Mouse (Mus musculus): ENCODE results near the gene Usp44. TPM values are rescaled to one million over a fixed set of nuclear protein-coding genes. Genes with fewer than 3 reads are reported as not detected.

The Usp44 gene
- polyA plus RNA-seq, 1 experiment from 2014 or later = 0.08 TPM

GRCm38 (mm10) chr10:93829898-93830831, 1.2 kb upstream of the Usp44 start:
- Histone ChIP-seq H3K9me3 (ENCODE audit: control insufficient read depth) (no peaks in the 10 kb centered on the region), H3K36me3 (ENCODE audit: control insufficient read depth, insufficient read depth) (no peaks in the 10 kb centered on the region), H3K4me1 (replicated peaks; ENCODE audit: control insufficient read depth, insufficient read depth, low read length) (0 out of 2 replicates have a peak, but pooled peaks cover 4% of the 10 kb centered on the region), H3K9ac (ENCODE audit: low read depth, low read length) (no peak overlapping the region), H3K4me3 (ENCODE audit: low read depth, low read length) (no peak overlapping the region), H3K27me3 (replicated peaks; ENCODE audit: control insufficient read depth, insufficient read depth, low read length) (peaks cover 48% of the 10 kb centered on the region), H3K4me2 (replicated peaks; ENCODE audit: low read depth) (no peak overlapping the region), H3K27ac (ENCODE audit: low read depth, low read length) (no peak overlapping the region)
- WGBS = 47% methylated on average over 9 of the region's 9 CpGs
- no peak for TF ChIP-seq CTCF (IDR thresholded peaks at IDR 0.05; ENCODE audit: low read depth)
- ATAC-seq = no peak

GRCm38 (mm10) chr10:93831730-93832574, 597 bp downstream of the Usp44 start:
- H3K27ac ChIP-seq (ENCODE audit: low read depth, low read length) = no peak overlapping the region
- 0 out of 2 replicates have a peak, but pooled peaks cover 4% of the 10 kb centered on the region for H3K4me1 ChIP-seq (replicated peaks; ENCODE audit: control insufficient read depth, insufficient read depth, low read length)
- H3K27me3 ChIP-seq (replicated peaks; ENCODE audit: control insufficient read depth, insufficient read depth, low read length) = peaks cover 66% of the 10 kb centered on the region
- peak overlapping the region; percentile 18 for H3K4me3 ChIP-seq (ENCODE audit: low read depth, low read length)
- H3K9ac ChIP-seq (ENCODE audit: low read depth, low read length) = no peak overlapping the region
- TF ChIP-seq CTCF (IDR thresholded peaks at IDR 0.05; ENCODE audit: low read depth) = no peak
- H3K36me3 ChIP-seq (ENCODE audit: control insufficient read depth, insufficient read depth) = no peaks in the 10 kb centered on the region
- whole genome bisulfite sequencing = 8% methylated on average over 18 of the region's 18 CpGs
- H3K4me2 ChIP-seq (replicated peaks; ENCODE audit: low read depth) = peak overlapping the region; percentile 48; the same call in 1 of the 2 replicates
- H3K9me3 ChIP-seq (ENCODE audit: control insufficient read depth) = no peaks in the 10 kb centered on the region
- ATAC-seq = no peak

GRCm38 (mm10) chr10:93832811-93833210, 1.5 kb downstream of the Usp44 start:
- Histone ChIP-seq H3K27me3 (replicated peaks; ENCODE audit: control insufficient read depth, insufficient read depth, low read length) (peaks cover 67% of the 10 kb centered on the region), H3K4me3 (ENCODE audit: low read depth, low read length) (no peak overlapping the region), H3K4me2 (replicated peaks; ENCODE audit: low read depth) (no peak overlapping the region), H3K4me1 (replicated peaks; ENCODE audit: control insufficient read depth, insufficient read depth, low read length) (0 out of 2 replicates have a peak, but pooled peaks cover 4% of the 10 kb centered on the region), H3K9me3 (ENCODE audit: control insufficient read depth) (no peaks in the 10 kb centered on the region), H3K36me3 (ENCODE audit: control insufficient read depth, insufficient read depth) (no peaks in the 10 kb centered on the region), H3K9ac (ENCODE audit: low read depth, low read length) (no peak overlapping the region), H3K27ac (ENCODE audit: low read depth, low read length) (no peak overlapping the region)
- 34% methylated on average over 9 of the region's 9 CpGs for WGBS
- no peak for ATAC-seq
- no peak for TF ChIP-seq CTCF (IDR thresholded peaks at IDR 0.05; ENCODE audit: low read depth)

GRCm38 (mm10) chr10:93833370-93833698, 2.0 kb downstream of the Usp44 start:
- H3K4me2 ChIP-seq (replicated peaks; ENCODE audit: low read depth) = peak overlapping the region; percentile 97
- 2% methylated on average over 16 of the region's 16 CpGs for WGBS
- peak overlapping the region; percentile 72 for H3K4me3 ChIP-seq (ENCODE audit: low read depth, low read length)
- no peak overlapping the region for H3K9ac ChIP-seq (ENCODE audit: low read depth, low read length)
- H3K4me1 ChIP-seq (replicated peaks; ENCODE audit: control insufficient read depth, insufficient read depth, low read length) = 0 out of 2 replicates have a peak, but pooled peaks cover 4% of the 10 kb centered on the region
- peaks cover 71% of the 10 kb centered on the region for H3K27me3 ChIP-seq (replicated peaks; ENCODE audit: control insufficient read depth, insufficient read depth, low read length)
- TF ChIP-seq CTCF (IDR thresholded peaks at IDR 0.05; ENCODE audit: low read depth) = no peak
- H3K36me3 ChIP-seq (ENCODE audit: control insufficient read depth, insufficient read depth) = no peaks in the 10 kb centered on the region
- no peak for ATAC-seq
- no peak overlapping the region for H3K27ac ChIP-seq (ENCODE audit: low read depth, low read length)
- no peaks in the 10 kb centered on the region for H3K9me3 ChIP-seq (ENCODE audit: control insufficient read depth)

GRCm38 (mm10) chr10:93833699-93834393, 2.5 kb downstream of the Usp44 start:
- Histone ChIP-seq H3K36me3 (ENCODE audit: control insufficient read depth, insufficient read depth) (no peaks in the 10 kb centered on the region), H3K4me2 (replicated peaks; ENCODE audit: low read depth) (peak overlapping the region; percentile 97), H3K27me3 (replicated peaks; ENCODE audit: control insufficient read depth, insufficient read depth, low read length) (peaks cover 74% of the 10 kb centered on the region), H3K27ac (ENCODE audit: low read depth, low read length) (no peak overlapping the region), H3K4me1 (replicated peaks; ENCODE audit: control insufficient read depth, insufficient read depth, low read length) (0 out of 2 replicates have a peak, but pooled peaks cover 4% of the 10 kb centered on the region), H3K4me3 (ENCODE audit: low read depth, low read length) (peak overlapping the region; percentile 72), H3K9ac (ENCODE audit: low read depth, low read length) (no peak overlapping the region), H3K9me3 (ENCODE audit: control insufficient read depth) (no peaks in the 10 kb centered on the region)
- peak; percentile 59 for ATAC-seq
- peak; percentile 36 for TF ChIP-seq CTCF (IDR thresholded peaks at IDR 0.05; ENCODE audit: low read depth)
- 0% methylated on average over 75 of the region's 75 CpGs for WGBS

Data from intestine, postnatal 0 days (tissue).